8 mouse cellular contexts compared by ENCODE assay signal in genomic region chr11:78094137-78094503, GRCm38 (mm10). TPM values are rescaled to one million over a fixed set of nuclear protein-coding genes. Genes with fewer than 3 reads are reported as not detected.
DNase-seq lines count a peak whose midpoint lies in the region; ATAC-seq and TF ChIP-seq lines count a peak whose summit lies in the region.

No protein-coding gene starts in this region.

- peak overlapping the region; percentile 65; the same call in 1 of the 2 replicates for H3K9ac ChIP-seq in liver, embryonic 12.5 days

- peak overlapping the region; percentile 77 for H3K4me3 ChIP-seq in cerebellum, adult 2 months (replicated peaks; ENCODE audit: insufficient read depth, low read depth, low read length)
- peak overlapping the region; percentile 88 for H3K4me3 ChIP-seq in testis, adult 2 months (ENCODE audit: control insufficient read depth, low read depth, low read length)
- H3K4me3 ChIP-seq in liver, embryonic 12.5 days, result peak overlapping the region; percentile 68

- no peaks in the 10 kb centered on the region for H3K36me3 ChIP-seq in testis, adult 2 months (ENCODE audit: control insufficient read depth, insufficient read depth, low read length)
- H3K36me3 ChIP-seq in liver, embryonic 12.5 days, result 0 out of 2 replicates have a peak, but pooled peaks cover 2% of the 10 kb centered on the region

- H3K27ac ChIP-seq in cerebellum, adult 2 months (ENCODE audit: insufficient read depth, low read length), result peak overlapping the region; percentile 24
- H3K27ac ChIP-seq in testis, adult 2 months (ENCODE audit: control insufficient read depth, insufficient read depth, low read depth, low read length), result no peak overlapping the region
- 0 out of 2 replicates have a peak overlapping the region, but pooled peaks have one; percentile 52 for H3K27ac ChIP-seq in liver, embryonic 12.5 days

- no peak for TF ChIP-seq POLR2A in cerebellum, adult 2 months (IDR thresholded peaks at IDR 0.05; ENCODE audit: borderline replicate concordance, insufficient read depth, low read length)
- no peak for TF ChIP-seq POLR2A in testis, adult 2 months (IDR thresholded peaks at IDR 0.05; ENCODE audit: control insufficient read depth, low read depth, low read length)

- DNase-seq in cerebellum, adult 2 months, result no peak
- DNase-seq in cerebellum, postnatal 4 days (ENCODE audit: low spot score in 2 of 2), result no peak
- DNase-seq in testis, postnatal 14 days (ENCODE audit: low spot score), result no peak
- no peak for DNase-seq in embryo, embryonic 11 days
- no peak for DNase-seq in right cerebral cortex, adult 2 months (ENCODE audit: low spot score in 2 of 2)
- no peak for DNase-seq in adrenal gland, postnatal 4 days (ENCODE audit: low spot score in 2 of 2)

- WGBS in cerebellum, adult 2 months, result 44% methylated on average over 11 of the region's 11 CpGs
- 45% methylated on average over 11 of the region's 11 CpGs for WGBS in liver, embryonic 12.5 days (ENCODE audit: insufficient replicate concordance)

- no peaks in the 10 kb centered on the region for H3K9me3 ChIP-seq in liver, embryonic 12.5 days (replicated peaks)

- no peak for TF ChIP-seq CTCF in cerebellum, adult 2 months (IDR thresholded peaks at IDR 0.05; ENCODE audit: borderline replicate concordance, insufficient read depth, low read depth, low read length)
- no peak for TF ChIP-seq CTCF in testis, adult 2 months (IDR thresholded peaks at IDR 0.05; ENCODE audit: control insufficient read depth, insufficient read depth, insufficient replicate concordance, low read depth, low read length)

- ATAC-seq in liver, embryonic 12.5 days, result 0 out of 2 replicates have a peak, but pooled peaks have one; percentile 21

- H3K4me2 ChIP-seq in liver, embryonic 12.5 days, result peak overlapping the region; percentile 92

- H3K4me1 ChIP-seq in cerebellum, adult 2 months (ENCODE audit: control insufficient read depth, insufficient read depth, low read length), result peaks cover 2% of the 10 kb centered on the region; the same call in 1 of the 2 replicates
- H3K4me1 ChIP-seq in testis, adult 2 months (ENCODE audit: control insufficient read depth, insufficient read depth, low read length), result peaks cover 3% of the 10 kb centered on the region
- peaks cover 37% of the 10 kb centered on the region for H3K4me1 ChIP-seq in liver, embryonic 12.5 days

- H3K27me3 ChIP-seq in cerebellum, adult 2 months (ENCODE audit: control insufficient read depth, insufficient read depth, low read length), result no peaks in the 10 kb centered on the region
- H3K27me3 ChIP-seq in testis, adult 2 months (ENCODE audit: control insufficient read depth, insufficient read depth, low read length), result no peaks in the 10 kb centered on the region
- no peaks in the 10 kb centered on the region for H3K27me3 ChIP-seq in liver, embryonic 12.5 days (replicated peaks)

RNA-seq across cellular contexts. Expression of gene Fam222b, which starts 0.3 kb away (rescaled TPM):
- polyA plus RNA-seq in cerebellum, adult 2 months (2012; rRNA removed), result 23.0 and 23.5 TPM in 2 replicates
- polyA plus RNA-seq in testis, adult 2 months (2012; rRNA removed), result 11.5 and 11.7 TPM in 2 replicates
- 6.0 and 6.7 TPM in 2 replicates for polyA plus RNA-seq in liver, embryonic 12.5 days (2016; fragmentation: Nextera tagmentation; extraction: Ambion mirVana)
- 10 to 100 TPM; 20.3 to 22.1 TPM for total RNA-seq in adrenal gland, postnatal 4 days (2021)

RNA-seq across cellular contexts. Expression of gene Eral1, which starts 13.9 kb away (rescaled TPM):
- polyA plus RNA-seq in cerebellum, adult 2 months (2012; rRNA removed), result 34.0 and 35.8 TPM in 2 replicates
- polyA plus RNA-seq in testis, adult 2 months (2012; rRNA removed), result 17.4 and 18.2 TPM in 2 replicates
- 23.2 and 25.5 TPM in 2 replicates for polyA plus RNA-seq in liver, embryonic 12.5 days (2016; fragmentation: Nextera tagmentation; extraction: Ambion mirVana)
- 10 to 100 TPM; 32.1 to 32.9 TPM for total RNA-seq in adrenal gland, postnatal 4 days (2021)

RNA-seq across cellular contexts. Expression of gene Flot2, which starts 56.4 kb away (rescaled TPM):
- 134 and 135 TPM in 2 replicates for polyA plus RNA-seq in cerebellum, adult 2 months (2012; rRNA removed)
- 35.3 and 36.6 TPM in 2 replicates for polyA plus RNA-seq in testis, adult 2 months (2012; rRNA removed)
- polyA plus RNA-seq in liver, embryonic 12.5 days (2016; fragmentation: Nextera tagmentation; extraction: Ambion mirVana), result 31.7 and 32.0 TPM in 2 replicates
- total RNA-seq in adrenal gland, postnatal 4 days (2021), result 10 to 100 TPM; 81.8 to 83.8 TPM
